Mouse (Mus musculus): ENCODE data around the gene Edar.

- TF ChIP-seq CTCF (IDR thresholded peaks at IDR 0.05; ENCODE audit: extremely low read depth, insufficient read depth, low read length) (no peak), POLR2A (IDR thresholded peaks at IDR 0.05; ENCODE audit: extremely low read depth, insufficient read depth, low read length) (no peak)
Measured at GRCm38 (mm10) chr10:58639291-58639690, 36.2 kb downstream of the Edar start.

Measured in cortical plate, adult 2 months (tissue).